Mouse (Mus musculus): Measurements from ENCODE around the gene Runx1. TPM values are rescaled to one million over a fixed set of nuclear protein-coding genes. Genes with fewer than 3 reads are reported as not detected.

Gene Runx1
- polyA plus RNA-seq, 1 experiment from 2014 or later, result 4.9 TPM

DNA sequence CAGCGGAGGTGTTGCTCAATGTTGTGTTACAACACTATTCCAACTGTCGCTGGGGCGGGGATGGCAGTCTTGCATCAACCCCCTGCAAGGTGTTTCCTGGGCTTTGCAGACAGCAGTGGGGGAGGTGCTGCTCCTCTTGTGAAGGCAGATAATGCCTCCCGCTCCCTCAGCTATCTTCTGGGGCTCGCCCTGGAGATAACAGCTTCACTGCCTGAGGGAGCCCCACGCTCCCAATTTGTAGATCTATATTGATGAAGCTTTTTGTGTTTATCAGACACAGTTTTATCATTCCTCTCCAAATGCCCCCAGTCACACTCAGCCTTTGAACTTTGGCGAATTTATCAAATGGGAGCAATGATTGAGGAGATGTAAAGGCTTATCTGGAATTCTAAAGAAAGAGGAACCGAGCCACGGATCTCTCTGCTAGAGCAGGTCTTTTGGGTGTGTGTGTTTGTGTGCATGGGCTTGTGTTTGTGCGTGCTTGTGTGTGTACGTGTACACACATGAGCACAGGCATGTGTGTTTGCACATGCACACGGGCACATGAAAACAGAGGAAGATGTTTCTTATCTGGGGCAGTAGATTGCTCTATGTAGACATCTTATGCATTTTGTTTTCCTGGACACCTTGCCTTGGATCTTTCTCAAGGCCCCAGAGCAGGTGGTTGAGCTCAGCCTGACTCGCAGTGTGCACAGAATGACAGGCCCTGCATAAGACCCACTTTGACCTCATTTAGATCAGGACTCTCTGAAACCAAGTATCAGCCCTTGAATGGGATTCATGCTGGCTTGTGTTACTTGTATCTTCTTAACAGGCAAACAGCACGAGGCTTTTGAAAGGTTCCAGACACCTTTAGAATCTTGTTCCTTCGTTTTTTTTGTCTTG lies 110.1 kb downstream of the Runx1 start:
- peaks cover 18% of the 10 kb centered on the region for H3K4me1 ChIP-seq (replicated peaks)
- no peaks in the 10 kb centered on the region for H3K36me3 ChIP-seq
- ATAC-seq (ENCODE audit: insufficient number of reproducible peaks, insufficient read depth, low FRiP score, low TSS enrichment, low read depth), result no peak
- H3K27me3 ChIP-seq, result peaks cover 54% of the 10 kb centered on the region
- H3K4me3 ChIP-seq (replicated peaks), result no peak overlapping the region
- WGBS, result 35% methylated on average over 15 of the region's 15 CpGs
- no peaks in the 10 kb centered on the region for H3K9me3 ChIP-seq
- H3K9ac ChIP-seq (replicated peaks), result no peak overlapping the region
- no peak overlapping the region for H3K27ac ChIP-seq
- H3K4me2 ChIP-seq, result no peak overlapping the region

DNA sequence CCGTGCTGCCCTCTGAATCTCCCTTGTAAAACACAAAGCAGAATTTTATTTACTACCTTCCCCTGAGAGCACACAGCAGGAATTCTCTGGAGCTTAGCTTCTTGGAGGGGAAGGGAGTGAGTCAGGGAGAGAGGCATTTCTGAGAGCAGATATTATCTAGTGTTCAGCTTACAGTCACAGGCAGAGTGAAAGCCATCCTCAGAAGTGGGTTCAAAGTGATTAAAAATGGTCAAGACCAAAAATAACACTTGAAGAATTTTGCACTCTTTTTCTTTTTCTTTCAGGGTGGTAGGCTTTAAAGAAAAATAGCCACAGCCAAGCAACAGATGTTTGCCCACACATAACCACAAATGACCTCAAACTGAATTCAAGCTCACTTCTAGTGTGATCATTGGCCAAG lies 115.8 kb downstream of the Runx1 start:
- H3K36me3 ChIP-seq, result no peaks in the 10 kb centered on the region
- H3K4me2 ChIP-seq, result no peak overlapping the region
- H3K27me3 ChIP-seq, result peaks cover 36% of the 10 kb centered on the region
- H3K9me3 ChIP-seq, result no peaks in the 10 kb centered on the region
- no peak for ATAC-seq (ENCODE audit: insufficient number of reproducible peaks, insufficient read depth, low FRiP score, low TSS enrichment, low read depth)
- no peak overlapping the region for H3K9ac ChIP-seq (replicated peaks)
- 6% methylated on average over 1 of the region's 1 CpGs for WGBS
- no peak overlapping the region for H3K4me3 ChIP-seq (replicated peaks)
- H3K4me1 ChIP-seq (replicated peaks), result peaks cover 29% of the 10 kb centered on the region
- H3K27ac ChIP-seq, result 0 out of 2 replicates have a peak overlapping the region, but pooled peaks have one; percentile 23

GRCm38 (mm10) chr16:92708718-92709117 lies 117.2 kb downstream of the Runx1 start:
- 66% methylated on average over 4 of the region's 4 CpGs for WGBS
- H3K36me3 ChIP-seq, result no peaks in the 10 kb centered on the region
- no peaks in the 10 kb centered on the region for H3K9me3 ChIP-seq
- H3K4me2 ChIP-seq, result no peak overlapping the region
- H3K4me3 ChIP-seq (replicated peaks), result no peak overlapping the region
- no peak for ATAC-seq (ENCODE audit: insufficient number of reproducible peaks, insufficient read depth, low FRiP score, low TSS enrichment, low read depth)
- no peak overlapping the region for H3K9ac ChIP-seq (replicated peaks)
- peaks cover 29% of the 10 kb centered on the region for H3K4me1 ChIP-seq (replicated peaks)
- H3K27me3 ChIP-seq, result peaks cover 35% of the 10 kb centered on the region
- H3K27ac ChIP-seq, result no peak overlapping the region

DNA sequence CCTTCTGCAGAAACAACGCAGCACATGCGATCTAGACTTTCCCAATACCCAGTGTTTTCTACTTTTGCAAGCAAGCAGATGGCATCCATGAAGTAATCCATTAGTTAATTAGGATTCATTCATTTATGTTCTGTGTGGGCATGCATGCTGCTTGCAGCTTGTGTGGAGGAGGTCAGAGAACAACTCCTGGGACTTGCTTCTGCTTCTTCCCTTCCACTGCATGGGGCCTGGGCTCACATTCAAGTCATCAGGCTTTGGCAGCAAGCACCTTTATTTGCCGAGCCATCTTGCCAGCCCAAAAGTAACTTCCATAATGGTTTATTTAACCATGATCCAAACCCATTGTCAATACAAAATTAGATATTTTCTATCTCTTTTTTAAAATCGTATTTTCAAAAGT lies 118.2 kb downstream of the Runx1 start:
- no peak overlapping the region for H3K4me2 ChIP-seq
- no peak overlapping the region for H3K27ac ChIP-seq
- no peak overlapping the region for H3K9ac ChIP-seq (replicated peaks)
- H3K36me3 ChIP-seq, result no peaks in the 10 kb centered on the region
- 85% methylated on average over 4 of the region's 4 CpGs for WGBS
- peaks cover 40% of the 10 kb centered on the region for H3K27me3 ChIP-seq
- no peaks in the 10 kb centered on the region for H3K9me3 ChIP-seq
- ATAC-seq (ENCODE audit: insufficient number of reproducible peaks, insufficient read depth, low FRiP score, low TSS enrichment, low read depth), result no peak
- peaks cover 29% of the 10 kb centered on the region for H3K4me1 ChIP-seq (replicated peaks)
- no peak overlapping the region for H3K4me3 ChIP-seq (replicated peaks)

DNA sequence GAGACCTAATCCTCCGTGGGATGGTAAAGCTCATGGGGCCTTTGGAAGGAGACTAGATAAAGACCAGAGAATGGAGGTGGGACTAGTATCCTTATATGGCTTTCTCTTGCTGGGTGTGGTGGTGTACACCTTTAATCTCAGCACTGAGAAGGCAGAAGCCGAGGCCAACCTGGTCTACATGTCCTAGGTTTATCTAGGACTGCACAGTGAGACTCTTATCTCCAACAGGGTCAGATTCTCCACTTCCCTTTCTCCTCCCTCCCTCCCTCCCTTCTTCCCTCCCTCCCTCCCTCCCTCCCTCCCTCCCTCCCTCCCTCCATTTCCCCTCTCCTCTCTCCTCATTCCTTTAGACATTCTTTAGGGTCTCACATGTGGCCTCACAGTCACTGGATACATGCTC lies 118.8 kb downstream of the Runx1 start:
- Histone ChIP-seq H3K4me1 (replicated peaks) (peaks cover 29% of the 10 kb centered on the region), H3K4me3 (replicated peaks) (no peak overlapping the region), H3K27me3 (peaks cover 37% of the 10 kb centered on the region), H3K9me3 (no peaks in the 10 kb centered on the region), H3K9ac (replicated peaks) (no peak overlapping the region), H3K4me2 (no peak overlapping the region), H3K27ac (no peak overlapping the region), H3K36me3 (no peaks in the 10 kb centered on the region)
- WGBS, result 73% methylated on average over 2 of the region's 2 CpGs
- no peak for ATAC-seq (ENCODE audit: insufficient number of reproducible peaks, insufficient read depth, low FRiP score, low TSS enrichment, low read depth)

DNA sequence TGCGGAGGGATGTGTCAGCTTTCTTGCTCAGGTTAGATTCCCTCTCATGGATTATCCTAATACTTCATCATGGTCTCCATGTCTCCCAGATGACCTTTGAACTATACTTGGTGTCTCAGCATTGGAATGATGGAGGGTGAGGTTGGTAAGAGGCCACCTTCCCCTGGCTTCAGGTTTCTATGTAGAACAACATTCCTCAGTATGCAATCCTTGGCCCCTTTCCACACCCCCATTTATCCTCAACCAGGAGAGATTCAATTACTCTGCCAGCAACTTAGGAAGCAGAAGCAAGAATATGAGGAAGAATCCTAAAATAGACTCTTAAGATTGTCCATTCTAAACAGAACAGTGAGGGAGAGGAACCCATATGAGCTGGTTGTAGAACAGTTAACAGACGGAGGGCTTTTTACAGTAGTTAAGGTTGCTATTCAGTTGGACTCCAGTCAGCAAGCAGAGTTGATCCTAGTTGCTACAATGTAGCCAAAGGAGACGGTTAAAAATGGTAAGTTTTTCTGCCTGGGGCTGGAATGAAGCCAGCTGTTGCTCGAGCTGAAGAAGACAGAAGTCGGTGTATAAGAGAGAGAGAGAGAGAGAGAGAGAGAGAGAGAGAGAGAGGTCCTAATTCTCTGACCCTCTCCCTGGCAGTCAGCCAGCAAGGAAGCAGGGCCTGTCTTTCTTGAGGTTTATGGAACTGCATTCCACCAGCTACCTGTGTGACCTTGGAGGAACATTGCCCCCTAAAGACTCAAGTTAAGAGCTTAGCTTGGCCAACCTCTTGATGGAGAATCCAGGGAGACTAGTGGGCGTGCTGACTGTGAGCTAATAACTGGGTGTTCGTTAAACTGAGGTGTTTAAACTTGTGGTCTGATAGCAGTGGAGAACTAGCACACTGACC lies 120.1 kb downstream of the Runx1 start:
- 47% methylated on average over 7 of the region's 7 CpGs for WGBS
- Histone ChIP-seq H3K27me3 (peaks cover 39% of the 10 kb centered on the region), H3K4me1 (replicated peaks) (peaks cover 29% of the 10 kb centered on the region), H3K4me3 (replicated peaks) (no peak overlapping the region), H3K4me2 (no peak overlapping the region), H3K27ac (no peak overlapping the region), H3K36me3 (no peaks in the 10 kb centered on the region), H3K9me3 (no peaks in the 10 kb centered on the region), H3K9ac (replicated peaks) (no peak overlapping the region)
- ATAC-seq (ENCODE audit: insufficient number of reproducible peaks, insufficient read depth, low FRiP score, low TSS enrichment, low read depth), result no peak

GRCm38 (mm10) chr16:92703850-92704249 lies 122.1 kb downstream of the Runx1 start:
- no peak overlapping the region for H3K9ac ChIP-seq (replicated peaks)
- H3K9me3 ChIP-seq, result no peaks in the 10 kb centered on the region
- H3K4me2 ChIP-seq, result no peak overlapping the region
- ATAC-seq (ENCODE audit: insufficient number of reproducible peaks, insufficient read depth, low FRiP score, low TSS enrichment, low read depth), result no peak
- no peaks in the 10 kb centered on the region for H3K36me3 ChIP-seq
- WGBS, result 96% methylated on average over 2 of the region's 2 CpGs
- H3K4me3 ChIP-seq (replicated peaks), result no peak overlapping the region
- H3K27me3 ChIP-seq, result peaks cover 52% of the 10 kb centered on the region
- peaks cover 32% of the 10 kb centered on the region for H3K4me1 ChIP-seq (replicated peaks)
- no peak overlapping the region for H3K27ac ChIP-seq

- peak overlapping the region; percentile 59 for H3K4me3 ChIP-seq (replicated peaks)
- H3K9me3 ChIP-seq, result no peaks in the 10 kb centered on the region
- H3K27me3 ChIP-seq, result peaks cover 66% of the 10 kb centered on the region
- no peak overlapping the region for H3K9ac ChIP-seq (replicated peaks)
- no peak overlapping the region for H3K27ac ChIP-seq
- WGBS, result under 1% methylated on average over 27 of the region's 27 CpGs
- no peaks in the 10 kb centered on the region for H3K36me3 ChIP-seq
- ATAC-seq (ENCODE audit: insufficient number of reproducible peaks, insufficient read depth, low FRiP score, low TSS enrichment, low read depth), result no peak
- peaks cover 40% of the 10 kb centered on the region for H3K4me1 ChIP-seq (replicated peaks)
- H3K4me2 ChIP-seq, result peak overlapping the region; percentile 87
Observed at GRCm38 (mm10) chr16:92699531-92700397, 126.2 kb downstream of the Runx1 start.

DNA sequence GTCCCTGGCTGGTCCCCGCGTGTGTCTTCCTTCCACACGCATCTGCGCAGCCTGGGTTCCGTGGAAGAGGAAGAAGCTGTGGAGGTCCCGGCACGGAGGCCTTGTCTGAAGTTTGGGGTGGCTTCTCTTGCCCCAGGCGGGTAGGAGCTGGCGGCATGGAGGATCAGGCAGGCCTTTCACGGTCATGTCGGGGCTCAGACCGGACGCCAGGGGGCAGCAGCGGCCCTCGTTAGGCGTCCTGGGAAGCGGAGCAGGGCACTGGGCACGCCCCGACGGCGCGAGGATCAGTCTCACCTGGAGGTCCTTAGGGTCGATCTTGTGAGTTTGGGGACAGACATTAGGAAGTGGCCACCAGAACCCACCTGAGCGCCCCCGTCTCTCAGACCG lies 127.3 kb downstream of the Runx1 start:
- Histone ChIP-seq H3K4me2 (peak overlapping the region; percentile 87), H3K4me1 (replicated peaks) (peaks cover 43% of the 10 kb centered on the region), H3K36me3 (no peaks in the 10 kb centered on the region), H3K27ac (no peak overlapping the region; the same call in 1 of the 2 replicates), H3K4me3 (replicated peaks) (peak overlapping the region; percentile 59), H3K27me3 (peaks cover 69% of the 10 kb centered on the region), H3K9me3 (no peaks in the 10 kb centered on the region), H3K9ac (replicated peaks) (peak overlapping the region; percentile 60)
- ATAC-seq (ENCODE audit: insufficient number of reproducible peaks, insufficient read depth, low FRiP score, low TSS enrichment, low read depth), result peak; percentile 43; the same call in 1 of the 2 replicates
- under 1% methylated on average over 26 of the region's 26 CpGs for WGBS

- peak overlapping the region; percentile 87 for H3K4me2 ChIP-seq
- H3K36me3 ChIP-seq, result no peaks in the 10 kb centered on the region
- peaks cover 44% of the 10 kb centered on the region for H3K4me1 ChIP-seq (replicated peaks)
- under 1% methylated on average over 48 of the region's 48 CpGs for WGBS
- H3K27ac ChIP-seq, result peak overlapping the region; percentile 69
- H3K9me3 ChIP-seq, result no peaks in the 10 kb centered on the region
- H3K9ac ChIP-seq (replicated peaks), result peak overlapping the region; percentile 60
- peak; percentile 40 for ATAC-seq (ENCODE audit: insufficient number of reproducible peaks, insufficient read depth, low FRiP score, low TSS enrichment, low read depth)
- H3K27me3 ChIP-seq, result peaks cover 68% of the 10 kb centered on the region
- peak overlapping the region; percentile 59 for H3K4me3 ChIP-seq (replicated peaks)
Observed at GRCm38 (mm10) chr16:92697737-92698611, 128.0 kb downstream of the Runx1 start.

All from limb, embryonic 12.5 days (tissue).